Mouse (Mus musculus): ENCODE measurements around the gene Med12l.

- no peak for TF ChIP-seq CTCF (IDR thresholded peaks at IDR 0.05; ENCODE audit: low read depth, low read length)
- TF ChIP-seq POLR2A (IDR thresholded peaks at IDR 0.05; ENCODE audit: insufficient read depth, low read length), result no peak
- no peak for TF ChIP-seq EP300 (IDR thresholded peaks at IDR 0.05; ENCODE audit: insufficient read depth, low read depth, low read length)
These were observed 162.9 kb downstream of the Med12l start for GRCm38 (mm10) chr3:59168476-59168875.
